Mouse (Mus musculus): ENCODE measurements around the gene Gpr182. TPM values are rescaled to one million over a fixed set of nuclear protein-coding genes. Genes with fewer than 3 reads are reported as not detected.

Gpr182 gene
- polyA plus RNA-seq, 1 experiment from 2014 or later, result 0.43 TPM

DNA sequence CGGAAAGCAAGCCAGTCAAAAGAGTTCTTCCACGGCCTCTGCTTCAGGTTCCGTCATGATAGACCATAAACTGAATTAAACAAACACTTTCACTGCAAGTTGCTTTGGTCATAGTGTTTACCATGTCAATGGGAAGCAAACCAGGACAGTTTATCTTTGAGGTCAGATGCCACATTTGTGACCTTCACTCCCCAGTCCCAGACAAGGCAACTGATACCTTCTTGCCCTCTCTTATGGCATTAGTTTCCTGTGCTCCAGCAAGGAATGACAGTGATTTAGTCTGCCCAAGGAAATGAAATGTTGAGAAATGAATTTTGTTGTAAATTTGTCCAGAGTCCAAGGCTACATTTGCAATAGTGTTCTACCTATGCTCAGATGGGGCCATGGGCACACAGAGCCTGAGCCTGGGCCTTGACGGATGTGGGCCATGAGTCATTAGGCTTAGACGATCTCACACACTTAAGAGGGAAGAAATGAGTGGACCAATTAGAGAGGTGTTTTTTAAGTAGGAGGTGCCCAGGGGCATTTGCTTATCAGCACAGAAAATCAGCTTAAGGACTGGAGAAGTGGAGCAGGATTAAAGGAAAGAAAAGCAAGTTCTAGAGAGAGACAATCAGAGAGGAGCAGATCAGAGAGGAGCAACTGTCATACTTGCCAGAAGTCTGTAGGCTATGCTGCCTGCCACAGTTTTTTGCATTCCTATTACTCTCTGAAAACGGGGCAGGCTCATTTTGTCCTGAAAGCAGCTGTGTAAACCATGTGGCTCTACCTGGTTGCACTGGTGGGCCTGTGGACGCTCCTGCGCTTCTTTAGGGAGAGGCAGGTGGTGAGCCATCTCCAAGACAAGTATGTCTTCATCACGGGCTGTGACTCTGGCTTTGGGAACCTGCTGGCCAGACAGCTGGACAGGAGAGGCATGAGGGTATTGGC lies 7.9 kb upstream of the Gpr182 start, which contains the start of the genes Rdh1 and Rdh16f1:
Rdh1 (plus strand) TSS at position 541 of the 930 bp plus-strand sequence.
Rdh16f1 (plus strand) TSS at position 607 of the 930 bp plus-strand sequence.
- no peak for DNase-seq (ENCODE audit: low spot score)
- Histone ChIP-seq H3K9me3 (ENCODE audit: control insufficient read depth, low read length) (no peaks in the 10 kb centered on the region), H3K9ac (ENCODE audit: low read length) (no peak within 1 kb of the TSS), H3K4me1 (replicated peaks; ENCODE audit: control insufficient read depth, insufficient read depth, low read length) (no peaks in the 10 kb centered on the region), H3K27me3 (ENCODE audit: control insufficient read depth, insufficient read depth, low read length) (no peaks in the 10 kb centered on the region), H3K4me2 (ENCODE audit: low read depth, low read length, severe bottlenecking) (no peak within 1 kb of the TSS), H3K4me3 (ENCODE audit: low read depth, low read length) (no peak within 1 kb of the TSS), H3K36me3 (ENCODE audit: control insufficient read depth, insufficient read depth, low read length) (no peaks in the 10 kb centered on the region), H3K27ac (ENCODE audit: low read depth, low read length) (no peak within 1 kb of the TSS)
- no peak for ATAC-seq (replicated peaks; ENCODE audit: low FRiP score)
- WGBS, result 71% methylated on average over 8 of the region's 9 CpGs

DNA sequence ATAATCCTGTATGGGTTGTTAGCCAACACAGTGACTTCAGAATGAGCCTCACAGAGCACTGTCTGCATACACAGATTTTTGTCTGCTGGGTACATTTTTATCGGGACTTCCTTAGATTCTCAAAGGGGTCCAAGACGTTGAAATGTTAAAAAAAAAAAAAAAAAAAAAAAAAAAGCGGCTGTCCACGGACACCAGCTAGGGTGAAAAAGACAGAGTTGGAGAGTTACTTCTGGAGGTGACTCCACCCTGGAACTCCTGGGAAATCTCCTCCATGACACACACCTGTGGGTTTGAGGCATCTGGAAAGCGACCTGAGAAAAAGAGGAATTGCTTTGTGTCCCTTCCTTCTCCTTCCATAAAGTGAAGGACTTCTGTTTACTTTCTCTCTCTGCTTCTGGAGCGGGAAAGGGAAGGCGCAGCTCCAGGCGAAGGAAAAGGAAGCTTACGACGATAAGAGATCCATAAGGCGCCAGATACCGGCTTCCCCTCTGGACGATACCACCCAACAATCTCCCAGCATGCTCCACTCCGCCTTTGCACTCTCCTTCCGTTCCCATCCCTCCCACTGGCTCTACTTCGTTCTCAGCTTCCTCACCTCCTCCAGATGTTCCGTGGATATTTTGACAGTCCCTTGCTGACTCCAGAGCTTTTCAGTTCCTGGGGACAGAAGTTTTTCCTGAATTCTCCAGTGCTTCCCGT lies 4.4 kb upstream of the Gpr182 start:
- no peaks in the 10 kb centered on the region for H3K4me1 ChIP-seq (replicated peaks; ENCODE audit: control insufficient read depth, insufficient read depth, low read length)
- ATAC-seq (replicated peaks; ENCODE audit: low FRiP score) (no peak), DNase-seq (ENCODE audit: low spot score) (no peak)
- WGBS, result 46% methylated on average over 17 of the region's 18 CpGs
- no peaks in the 10 kb centered on the region for H3K27me3 ChIP-seq (ENCODE audit: control insufficient read depth, insufficient read depth, low read length)
- H3K27ac ChIP-seq (ENCODE audit: low read depth, low read length), result no peak overlapping the region
- no peaks in the 10 kb centered on the region for H3K9me3 ChIP-seq (ENCODE audit: control insufficient read depth, low read length)
- H3K4me2 ChIP-seq (ENCODE audit: low read depth, low read length, severe bottlenecking), result no peak overlapping the region
- no peaks in the 10 kb centered on the region for H3K36me3 ChIP-seq (ENCODE audit: control insufficient read depth, insufficient read depth, low read length)
- no peak overlapping the region for H3K9ac ChIP-seq (ENCODE audit: low read length)
- H3K4me3 ChIP-seq (ENCODE audit: low read depth, low read length), result no peak overlapping the region

DNA sequence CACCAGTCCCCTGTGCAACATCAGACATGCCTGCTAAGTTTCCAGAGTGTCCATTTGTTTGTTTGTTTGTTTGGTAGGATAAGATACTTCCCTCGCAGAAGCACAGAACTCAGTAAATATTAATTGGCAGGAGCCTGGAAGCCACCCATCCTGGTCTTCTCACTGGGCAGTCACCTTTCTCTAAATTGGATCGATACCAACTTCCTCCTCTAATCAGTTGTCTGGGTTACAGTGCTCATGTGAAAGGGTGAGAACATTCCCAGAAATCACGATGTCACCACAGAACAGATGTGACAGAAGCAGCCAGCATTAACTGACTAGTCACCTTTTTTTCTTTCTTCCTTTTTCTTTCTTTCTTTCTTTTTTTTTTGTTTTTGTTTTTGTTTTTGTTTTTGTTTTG lies 3.7 kb upstream of the Gpr182 start:
- no peak overlapping the region for H3K27ac ChIP-seq (ENCODE audit: low read depth, low read length)
- 82% methylated on average over 3 of the region's 3 CpGs for WGBS
- ATAC-seq (replicated peaks; ENCODE audit: low FRiP score) (no peak), DNase-seq (ENCODE audit: low spot score) (no peak)
- no peak overlapping the region for H3K9ac ChIP-seq (ENCODE audit: low read length)
- H3K27me3 ChIP-seq (ENCODE audit: control insufficient read depth, insufficient read depth, low read length), result no peaks in the 10 kb centered on the region
- no peaks in the 10 kb centered on the region for H3K9me3 ChIP-seq (ENCODE audit: control insufficient read depth, low read length)
- H3K4me1 ChIP-seq (replicated peaks; ENCODE audit: control insufficient read depth, insufficient read depth, low read length), result no peaks in the 10 kb centered on the region
- no peak overlapping the region for H3K4me2 ChIP-seq (ENCODE audit: low read depth, low read length, severe bottlenecking)
- H3K4me3 ChIP-seq (ENCODE audit: low read depth, low read length), result no peak overlapping the region
- H3K36me3 ChIP-seq (ENCODE audit: control insufficient read depth, insufficient read depth, low read length), result no peaks in the 10 kb centered on the region

DNA sequence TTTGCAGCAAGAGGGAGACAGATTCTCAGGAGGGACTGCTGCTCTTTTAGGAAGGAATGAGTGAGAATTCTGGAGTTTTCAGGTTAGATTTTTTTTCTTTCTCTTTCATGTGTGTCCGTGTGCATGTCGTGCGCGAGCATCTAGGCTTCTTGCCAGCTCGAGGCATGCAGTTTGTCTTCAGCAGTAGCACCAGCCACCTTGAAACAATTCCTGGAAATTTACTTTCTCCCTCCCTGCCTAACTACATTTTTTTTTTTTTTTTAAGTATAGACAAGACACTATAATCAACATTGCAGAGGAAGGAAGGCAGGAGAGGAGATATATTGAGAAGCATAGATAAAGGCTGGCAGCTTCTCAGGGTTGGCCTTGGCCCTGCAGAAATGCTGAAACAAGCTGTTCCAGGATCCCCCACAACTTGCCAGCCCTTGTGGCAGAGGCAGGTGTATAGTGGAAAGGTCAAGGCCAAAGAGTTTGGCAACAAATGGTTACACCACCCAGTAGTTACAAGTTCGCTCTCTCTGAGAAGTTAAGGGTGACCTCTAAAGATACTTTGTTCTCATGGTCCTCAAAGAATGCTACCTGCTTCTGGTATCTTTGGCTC lies 3.1 kb upstream of the Gpr182 start:
- Histone ChIP-seq H3K9ac (ENCODE audit: low read length) (no peak overlapping the region), H3K36me3 (ENCODE audit: control insufficient read depth, insufficient read depth, low read length) (no peaks in the 10 kb centered on the region), H3K4me3 (ENCODE audit: low read depth, low read length) (no peak overlapping the region), H3K9me3 (ENCODE audit: control insufficient read depth, low read length) (no peaks in the 10 kb centered on the region), H3K27ac (ENCODE audit: low read depth, low read length) (no peak overlapping the region), H3K4me2 (ENCODE audit: low read depth, low read length, severe bottlenecking) (no peak overlapping the region), H3K4me1 (replicated peaks; ENCODE audit: control insufficient read depth, insufficient read depth, low read length) (no peaks in the 10 kb centered on the region), H3K27me3 (ENCODE audit: control insufficient read depth, insufficient read depth, low read length) (no peaks in the 10 kb centered on the region)
- no peak for DNase-seq (ENCODE audit: low spot score)
- WGBS, result 92% methylated on average over 6 of the region's 6 CpGs
- no peak for ATAC-seq (replicated peaks; ENCODE audit: low FRiP score)

DNA sequence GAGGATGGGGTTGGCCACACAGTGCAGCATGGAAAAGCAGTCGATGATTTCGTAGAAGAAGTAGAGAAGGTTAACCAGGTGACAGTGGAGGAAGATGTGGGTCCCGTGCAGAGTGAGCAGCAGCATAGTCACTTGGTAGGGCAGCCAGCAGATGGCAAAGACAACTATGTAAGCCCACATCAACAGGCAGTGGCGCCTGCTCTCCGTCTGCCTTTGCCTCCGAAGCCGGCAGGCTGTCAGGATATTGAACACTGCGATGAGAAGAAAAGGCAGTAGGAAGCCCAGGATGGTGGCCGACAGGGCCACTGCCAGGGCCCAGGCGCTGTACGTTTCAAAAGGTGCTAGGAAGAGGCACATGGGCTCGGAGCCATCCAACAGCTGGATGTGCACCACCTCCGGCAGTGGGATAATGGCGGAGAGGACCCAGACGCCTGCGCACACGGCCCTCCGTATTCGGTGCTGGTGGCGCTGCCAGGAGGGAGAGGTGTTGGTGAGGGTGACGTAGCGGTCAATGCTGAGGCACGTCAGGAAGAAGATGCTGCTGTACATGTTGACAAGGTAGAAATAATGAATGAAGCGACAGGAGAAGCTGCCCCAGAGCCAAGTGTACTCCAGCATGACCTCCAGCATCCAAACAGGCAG lies 1.3 kb downstream of the Gpr182 start:
- no peak overlapping the region for H3K4me3 ChIP-seq (ENCODE audit: low read depth, low read length)
- peak overlapping the region; percentile 16; the same call in 1 of the 2 replicates for H3K4me2 ChIP-seq (ENCODE audit: low read depth, low read length, severe bottlenecking)
- WGBS, result 58% methylated on average over 24 of the region's 24 CpGs
- no peaks in the 10 kb centered on the region for H3K9me3 ChIP-seq (ENCODE audit: control insufficient read depth, low read length)
- ATAC-seq (replicated peaks; ENCODE audit: low FRiP score) (no peak), DNase-seq (ENCODE audit: low spot score) (no peak)
- H3K9ac ChIP-seq (ENCODE audit: low read length), result no peak overlapping the region
- no peaks in the 10 kb centered on the region for H3K27me3 ChIP-seq (ENCODE audit: control insufficient read depth, insufficient read depth, low read length)
- H3K36me3 ChIP-seq (ENCODE audit: control insufficient read depth, insufficient read depth, low read length), result peaks cover 3% of the 10 kb centered on the region; the same call in 1 of the 2 replicates
- H3K27ac ChIP-seq (ENCODE audit: low read depth, low read length), result no peak overlapping the region
- H3K4me1 ChIP-seq (replicated peaks; ENCODE audit: control insufficient read depth, insufficient read depth, low read length), result no peaks in the 10 kb centered on the region

DNA sequence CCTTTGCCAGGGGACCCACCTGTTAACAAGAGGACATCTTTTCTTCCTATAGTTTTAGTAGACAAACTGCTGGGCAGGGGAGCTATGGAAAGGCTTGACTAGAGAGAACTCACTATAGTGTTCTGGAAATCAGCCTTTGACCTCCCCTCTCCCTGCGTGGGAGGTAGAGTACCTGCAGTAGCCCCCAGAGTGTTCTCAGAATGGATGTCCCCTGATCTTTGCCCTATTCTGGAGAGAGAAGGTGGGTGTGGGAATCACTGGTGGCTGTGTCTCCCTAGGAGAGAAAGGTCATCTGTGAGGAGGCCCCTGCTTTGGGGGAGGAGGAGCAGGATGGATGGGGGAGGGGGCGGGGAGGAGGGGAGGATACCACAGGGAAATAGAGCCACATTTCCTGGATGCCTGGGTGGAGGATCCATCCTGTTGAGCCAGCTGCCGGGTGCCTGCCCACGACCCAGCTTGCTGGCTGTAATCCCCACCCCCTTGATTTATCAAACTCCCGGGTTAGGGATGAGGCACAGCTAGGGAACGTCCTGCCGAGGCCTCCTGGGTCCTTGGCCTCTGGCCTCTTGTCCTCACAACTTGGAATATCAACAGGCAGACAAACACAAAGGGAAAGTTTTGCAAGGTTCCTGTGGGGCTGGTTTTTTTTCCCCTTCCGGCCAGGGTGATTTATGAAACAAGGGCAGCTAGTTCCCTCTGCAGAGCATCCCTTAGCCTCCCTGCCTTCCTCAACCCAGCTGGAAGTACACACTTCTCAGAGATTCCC lies 2.5 kb downstream of the Gpr182 start:
- Histone ChIP-seq H3K36me3 (ENCODE audit: control insufficient read depth, insufficient read depth, low read length) (peaks cover 7% of the 10 kb centered on the region; the same call in 1 of the 2 replicates), H3K4me2 (ENCODE audit: low read depth, low read length, severe bottlenecking) (no peak overlapping the region), H3K9me3 (ENCODE audit: control insufficient read depth, low read length) (no peaks in the 10 kb centered on the region), H3K4me1 (replicated peaks; ENCODE audit: control insufficient read depth, insufficient read depth, low read length) (no peaks in the 10 kb centered on the region), H3K9ac (ENCODE audit: low read length) (no peak overlapping the region), H3K4me3 (ENCODE audit: low read depth, low read length) (no peak overlapping the region), H3K27ac (ENCODE audit: low read depth, low read length) (no peak overlapping the region), H3K27me3 (ENCODE audit: control insufficient read depth, insufficient read depth, low read length) (no peaks in the 10 kb centered on the region)
- DNase-seq (ENCODE audit: low spot score), result no peak
- 18% methylated on average over 8 of the region's 8 CpGs for WGBS
- ATAC-seq (replicated peaks; ENCODE audit: low FRiP score), result no peak

DNA sequence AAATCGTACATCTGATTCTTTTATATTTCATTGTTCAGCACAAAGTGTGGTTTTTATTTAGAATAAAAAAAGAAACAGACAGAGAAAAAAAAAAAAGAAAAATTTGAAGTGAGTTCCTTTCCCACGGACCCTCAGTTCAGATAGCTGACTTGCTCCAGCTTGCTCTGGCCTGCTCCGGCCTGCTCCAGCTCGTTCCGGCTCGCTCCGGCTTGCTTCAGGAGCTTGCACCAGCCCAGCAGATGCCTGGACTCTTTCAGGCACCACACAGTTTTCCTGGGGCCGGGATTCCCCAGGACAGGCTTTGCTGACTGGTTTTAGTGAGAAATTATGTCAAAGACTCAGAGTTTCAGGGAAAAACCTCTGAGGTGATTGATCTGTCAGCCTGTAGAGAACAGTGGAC lies 4.3 kb downstream of the Gpr182 start:
- Histone ChIP-seq H3K9ac (ENCODE audit: low read length) (no peak overlapping the region), H3K4me2 (ENCODE audit: low read depth, low read length, severe bottlenecking) (no peak overlapping the region), H3K9me3 (ENCODE audit: control insufficient read depth, low read length) (no peaks in the 10 kb centered on the region), H3K4me3 (ENCODE audit: low read depth, low read length) (no peak overlapping the region), H3K36me3 (ENCODE audit: control insufficient read depth, insufficient read depth, low read length) (peaks cover 22% of the 10 kb centered on the region), H3K4me1 (replicated peaks; ENCODE audit: control insufficient read depth, insufficient read depth, low read length) (no peaks in the 10 kb centered on the region), H3K27ac (ENCODE audit: low read depth, low read length) (no peak overlapping the region), H3K27me3 (ENCODE audit: control insufficient read depth, insufficient read depth, low read length) (no peaks in the 10 kb centered on the region)
- 90% methylated on average over 8 of the region's 8 CpGs for WGBS
- no peak for DNase-seq (ENCODE audit: low spot score)
- ATAC-seq (replicated peaks; ENCODE audit: low FRiP score), result no peak

DNA sequence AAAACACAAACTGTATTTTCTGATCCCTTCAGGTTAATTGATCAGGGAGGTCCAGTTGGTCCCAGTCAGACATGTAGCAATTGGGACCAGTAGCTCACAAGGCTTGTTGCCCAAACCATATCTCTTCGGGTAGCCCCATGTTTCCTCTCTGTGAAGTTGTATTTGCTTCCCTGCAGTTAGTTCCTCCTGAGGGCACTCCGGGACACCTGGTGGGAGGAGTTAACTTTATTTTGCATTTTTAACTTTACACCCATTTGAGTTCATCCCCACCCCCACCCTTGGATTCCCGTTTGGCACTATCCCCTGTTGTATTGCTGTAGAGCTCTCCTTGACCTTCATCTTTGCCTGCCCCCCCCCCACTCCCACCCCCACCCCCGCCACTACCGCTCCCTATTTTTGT lies 5.6 kb downstream of the Gpr182 start:
- H3K4me2 ChIP-seq (ENCODE audit: low read depth, low read length, severe bottlenecking), result no peak overlapping the region
- no peak overlapping the region for H3K27ac ChIP-seq (ENCODE audit: low read depth, low read length)
- no peak overlapping the region for H3K9ac ChIP-seq (ENCODE audit: low read length)
- H3K36me3 ChIP-seq (ENCODE audit: control insufficient read depth, insufficient read depth, low read length), result peaks cover 28% of the 10 kb centered on the region
- H3K4me3 ChIP-seq (ENCODE audit: low read depth, low read length), result no peak overlapping the region
- DNase-seq (ENCODE audit: low spot score) (no peak), ATAC-seq (replicated peaks; ENCODE audit: low FRiP score) (no peak)
- no peaks in the 10 kb centered on the region for H3K27me3 ChIP-seq (ENCODE audit: control insufficient read depth, insufficient read depth, low read length)
- H3K9me3 ChIP-seq (ENCODE audit: control insufficient read depth, low read length), result no peaks in the 10 kb centered on the region
- 89% methylated on average over 5 of the region's 5 CpGs for whole genome bisulfite sequencing
- H3K4me1 ChIP-seq (replicated peaks; ENCODE audit: control insufficient read depth, insufficient read depth, low read length), result no peaks in the 10 kb centered on the region
